In genomic region chr9:63755671-63756543, GRCm38 (mm10) we compare ENCODE assay signal across 7 mouse cellular contexts. TPM values are rescaled to one million over a fixed set of nuclear protein-coding genes. Genes with fewer than 3 reads are reported as not detected.
DNase-seq lines count a peak whose midpoint lies in the region; ATAC-seq and TF ChIP-seq lines count a peak whose summit lies in the region.

No protein-coding gene starts in this region.

- ATAC-seq in embryonic facial prominence, embryonic 13.5 days (ENCODE audit: insufficient number of reproducible peaks, insufficient read depth, low FRiP score, low TSS enrichment, low read depth) = no peak
- no peak for ATAC-seq in hindbrain, embryonic 15.5 days (ENCODE audit: low FRiP score, low read depth)
- ATAC-seq in midbrain, embryonic 16.5 days = no peak

- peak overlapping the region; percentile 84 for H3K4me3 ChIP-seq in thymus, adult 2 months (ENCODE audit: control insufficient read depth, insufficient read depth, low read length)
- H3K4me3 ChIP-seq in embryonic facial prominence, embryonic 13.5 days = peak overlapping the region; percentile 89
- peak overlapping the region; percentile 73 for H3K4me3 ChIP-seq in hindbrain, embryonic 15.5 days
- peak overlapping the region; percentile 68 for H3K4me3 ChIP-seq in midbrain, embryonic 16.5 days (ENCODE audit: low read depth, low read length)

- peak overlapping the region; percentile 97 for H3K9ac ChIP-seq in embryonic facial prominence, embryonic 13.5 days
- H3K9ac ChIP-seq in hindbrain, embryonic 15.5 days = peak overlapping the region; percentile 20; the same call in 1 of the 2 replicates
- no peak overlapping the region for H3K9ac ChIP-seq in midbrain, embryonic 16.5 days (ENCODE audit: low read depth, low read length)

- intact Hi-C loops in left cerebral cortex, postnatal 4 days (cut with DNase I) = loop anchor here (10.0 kb wide), 1 partner anchor 79 kb away; no protein-coding TSS in a partner anchor

- 13% methylated on average over 15 of the region's 15 CpGs for WGBS in thymus, adult 2 months
- 17% methylated on average over 15 of the region's 15 CpGs for WGBS in embryonic facial prominence, embryonic 13.5 days
- WGBS in hindbrain, embryonic 15.5 days = 18% methylated on average over 15 of the region's 15 CpGs
- 18% methylated on average over 15 of the region's 15 CpGs for WGBS in midbrain, embryonic 16.5 days

- H3K27ac ChIP-seq in thymus, adult 2 months (ENCODE audit: control insufficient read depth, insufficient read depth, low read length) = peak overlapping the region; percentile 22; the same call in 1 of the 2 replicates
- peak overlapping the region; percentile 98 for H3K27ac ChIP-seq in embryonic facial prominence, embryonic 13.5 days
- 0 out of 2 replicates have a peak overlapping the region, but pooled peaks have one; percentile 17 for H3K27ac ChIP-seq in hindbrain, embryonic 15.5 days (replicated peaks)
- H3K27ac ChIP-seq in midbrain, embryonic 16.5 days (ENCODE audit: low read length) = no peak overlapping the region

- H3K4me2 ChIP-seq in embryonic facial prominence, embryonic 13.5 days = peak overlapping the region; percentile 93
- H3K4me2 ChIP-seq in hindbrain, embryonic 15.5 days = peak overlapping the region; percentile 100
- peak overlapping the region; percentile 100 for H3K4me2 ChIP-seq in midbrain, embryonic 16.5 days (ENCODE audit: low read length)

- no peak for TF ChIP-seq POLR2A in thymus, adult 2 months (IDR thresholded peaks at IDR 0.05; ENCODE audit: control insufficient read depth, extremely low read depth, insufficient read depth, low read length, poor library complexity)

- H3K9me3 ChIP-seq in embryonic facial prominence, embryonic 13.5 days = no peaks in the 10 kb centered on the region
- H3K9me3 ChIP-seq in hindbrain, embryonic 15.5 days = no peaks in the 10 kb centered on the region
- H3K9me3 ChIP-seq in midbrain, embryonic 16.5 days (replicated peaks; ENCODE audit: control insufficient read depth, low read length, poor library complexity, severe bottlenecking) = no peaks in the 10 kb centered on the region

- no peaks in the 10 kb centered on the region for H3K36me3 ChIP-seq in thymus, adult 2 months (ENCODE audit: control insufficient read depth, insufficient read depth, low read length)
- H3K36me3 ChIP-seq in embryonic facial prominence, embryonic 13.5 days = no peaks in the 10 kb centered on the region
- no peaks in the 10 kb centered on the region for H3K36me3 ChIP-seq in hindbrain, embryonic 15.5 days
- no peaks in the 10 kb centered on the region for H3K36me3 ChIP-seq in midbrain, embryonic 16.5 days (ENCODE audit: control insufficient read depth, insufficient read depth, low read length)

- TF ChIP-seq CTCF in thymus, adult 2 months (IDR thresholded peaks at IDR 0.05; ENCODE audit: borderline replicate concordance, control insufficient read depth, extremely low read depth, insufficient read depth, low read length, poor library complexity) = no peak

- no peak for DNase-seq in thymus, adult 2 months
- no peak for DNase-seq in thymus, postnatal 10 days (ENCODE audit: low spot score in 2 of 2)
- DNase-seq in left cerebral cortex, postnatal 4 days = no peak
- no peak for DNase-seq in adrenal gland, adult 18-20 months (ENCODE audit: low spot score in 2 of 2)

- H3K27me3 ChIP-seq in thymus, adult 2 months (ENCODE audit: control insufficient read depth, insufficient read depth, low read length) = no peaks in the 10 kb centered on the region
- no peaks in the 10 kb centered on the region for H3K27me3 ChIP-seq in embryonic facial prominence, embryonic 13.5 days
- H3K27me3 ChIP-seq in hindbrain, embryonic 15.5 days = 0 out of 2 replicates have a peak, but pooled peaks cover 2% of the 10 kb centered on the region
- H3K27me3 ChIP-seq in midbrain, embryonic 16.5 days (ENCODE audit: control insufficient read depth, insufficient read depth, low read depth, low read length) = peaks cover 4% of the 10 kb centered on the region; the same call in 1 of the 2 replicates

- peaks cover 65% of the 10 kb centered on the region for H3K4me1 ChIP-seq in thymus, adult 2 months (replicated peaks; ENCODE audit: control insufficient read depth, insufficient read depth, low read length)
- peaks cover 69% of the 10 kb centered on the region for H3K4me1 ChIP-seq in embryonic facial prominence, embryonic 13.5 days
- peaks cover 59% of the 10 kb centered on the region for H3K4me1 ChIP-seq in hindbrain, embryonic 15.5 days (replicated peaks)
- H3K4me1 ChIP-seq in midbrain, embryonic 16.5 days (ENCODE audit: control insufficient read depth, insufficient read depth, low read length) = peaks cover 31% of the 10 kb centered on the region

RNA-seq across cellular contexts. Expression of gene Smad3, which starts 1.9 kb away (rescaled TPM):
- polyA plus RNA-seq in thymus, adult 2 months (2012; rRNA removed) = 63.4 and 70.9 TPM in 2 replicates
- 29.8 and 30.9 TPM in 2 replicates for polyA plus RNA-seq in embryonic facial prominence, embryonic 13.5 days (2015; fragmentation: Nextera tagmentation; extraction: Ambion mirVana)
- 9.6 and 10.6 TPM in 2 replicates for polyA plus RNA-seq in hindbrain, embryonic 15.5 days (2015; fragmentation: Nextera tagmentation; extraction: Ambion mirVana)
- 5.7 and 6.1 TPM in 2 replicates for polyA plus RNA-seq in midbrain, embryonic 16.5 days (2015; fragmentation: Nextera tagmentation; extraction: Ambion mirVana)
- 10 to 100 TPM; 16.0 to 20.4 TPM for total RNA-seq in left cerebral cortex, postnatal 4 days (2021)
- total RNA-seq in adrenal gland, adult 18-20 months (2021) = 10 to 100 TPM; 24.6 to 25.2 TPM
